Mouse (Mus musculus): ENCODE results near the gene Csrnp1. TPM values are rescaled to one million over a fixed set of nuclear protein-coding genes. Genes with fewer than 3 reads are reported as not detected.

Csrnp1 gene
- total and polyA plus RNA-seq, 3 experiments = 17.3 to 44.1 (median 26.5) TPM

DNA sequence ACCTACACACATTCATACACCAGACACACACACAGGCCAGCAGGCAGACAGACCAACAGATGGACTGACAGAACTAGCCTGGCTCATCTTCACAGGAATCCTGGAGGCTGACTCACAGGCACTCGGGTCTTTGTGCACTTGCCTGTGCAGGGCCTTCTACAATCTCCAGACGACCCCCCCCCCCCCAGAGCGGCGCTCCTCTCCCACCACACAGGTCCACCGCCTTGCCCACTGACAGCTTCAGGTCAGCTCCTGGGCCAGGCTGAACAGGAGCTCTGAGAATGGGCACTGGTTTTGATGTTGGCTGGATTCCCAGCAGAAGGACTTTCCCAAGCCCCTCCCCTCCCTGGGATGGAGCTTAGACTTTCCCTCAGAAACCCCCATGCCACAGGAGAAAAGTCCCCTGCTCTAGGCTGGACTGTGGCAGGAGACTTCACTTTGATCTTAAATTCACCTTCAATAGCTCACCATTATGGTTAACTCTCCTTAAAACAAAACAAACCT is 6.8 kb downstream of the Csrnp1 start:
- TF ChIP-seq CTCF (IDR thresholded peaks at IDR 0.05; ENCODE audit: low read depth, low read length) (no peak), TAL1 (conservative IDR thresholded peaks at IDR 0.05; ENCODE audit: low read depth, low read length) (no peak), GATA2 (IDR thresholded peaks at IDR 0.05; ENCODE audit: borderline replicate concordance, low read depth, low read length) (no peak), POLR2AphosphoS5 (IDR thresholded peaks at IDR 0.05; ENCODE audit: insufficient replicate concordance, low read depth, low read length) (no peak), GATA1 (IDR thresholded peaks at IDR 0.05; ENCODE audit: borderline replicate concordance, low read length) (no peak)
- Histone ChIP-seq H3K27me3 (ENCODE audit: insufficient read depth, low read length) (no peaks in the 10 kb centered on the region), H3K36me3 (replicated peaks) (peaks cover 46% of the 10 kb centered on the region), H3K4me3 (ENCODE audit: low read depth, low read length) (peak overlapping the region; percentile 66), H3K9me3 (replicated peaks) (peaks cover 4% of the 10 kb centered on the region; the same call in 1 of the 2 replicates), H3K4me1 (ENCODE audit: insufficient read depth, low read depth, low read length) (peaks cover 75% of the 10 kb centered on the region)
- ATAC-seq (ENCODE audit: extremely low read depth, insufficient number of reproducible peaks, low FRiP score, poor library complexity, severe bottlenecking) = no peak
- no peak for DNase-seq (ENCODE audit: low spot score)

DNA sequence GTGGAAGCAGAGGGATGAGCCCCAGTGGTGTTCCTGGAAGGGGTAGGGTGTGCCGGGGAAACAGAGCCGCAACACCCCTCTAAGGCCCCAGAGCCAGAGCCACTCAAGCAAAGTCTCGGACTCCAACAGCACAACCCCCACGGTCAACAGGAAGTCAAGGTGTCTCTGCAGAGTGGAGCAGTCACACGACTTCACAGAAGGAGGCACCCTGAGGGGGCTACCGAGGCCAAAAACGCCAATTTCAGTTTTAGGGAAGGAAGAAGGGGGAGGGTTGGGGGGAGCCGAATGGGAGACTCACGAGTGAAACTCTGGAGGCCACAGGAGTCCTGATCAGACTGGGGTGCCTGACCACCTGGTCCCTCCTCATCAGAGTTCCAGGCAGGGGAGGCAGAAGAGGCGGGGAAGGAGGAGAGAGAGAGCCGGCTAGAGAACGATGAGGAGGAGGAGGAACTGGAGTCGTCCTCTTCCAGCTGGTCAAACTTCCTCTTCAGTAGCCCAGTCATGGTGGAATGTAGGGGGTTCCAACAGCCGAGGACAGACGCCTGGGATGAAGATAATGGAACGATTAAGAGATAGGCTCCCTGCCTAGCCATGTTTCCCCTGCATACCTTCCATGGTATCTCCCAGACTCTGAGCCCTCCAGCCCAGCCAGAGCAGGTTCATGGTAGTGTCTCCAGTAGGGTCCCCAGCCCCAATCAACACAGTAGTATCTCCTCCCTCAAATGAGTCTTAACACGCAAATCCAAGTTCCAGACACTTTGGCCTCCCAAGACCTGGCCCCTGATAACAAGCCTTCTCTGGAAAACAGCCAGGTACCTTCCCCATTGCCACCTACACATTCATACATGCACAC is 7.5 kb downstream of the Csrnp1 start:
- Histone ChIP-seq H3K27me3 (ENCODE audit: insufficient read depth, low read length) (no peaks in the 10 kb centered on the region), H3K9me3 (replicated peaks) (peaks cover 4% of the 10 kb centered on the region; the same call in 1 of the 2 replicates), H3K36me3 (replicated peaks) (peaks cover 53% of the 10 kb centered on the region), H3K4me1 (ENCODE audit: insufficient read depth, low read depth, low read length) (peaks cover 68% of the 10 kb centered on the region), H3K4me3 (ENCODE audit: low read depth, low read length) (peak overlapping the region; percentile 66)
- ATAC-seq (ENCODE audit: extremely low read depth, insufficient number of reproducible peaks, low FRiP score, poor library complexity, severe bottlenecking) = peak; percentile 73
- TF ChIP-seq TAL1 (conservative IDR thresholded peaks at IDR 0.05; ENCODE audit: low read depth, low read length) = no peak
- no peak for TF ChIP-seq CTCF (IDR thresholded peaks at IDR 0.05; ENCODE audit: low read depth, low read length)
- no peak for TF ChIP-seq POLR2AphosphoS5 (IDR thresholded peaks at IDR 0.05; ENCODE audit: insufficient replicate concordance, low read depth, low read length)
- TF ChIP-seq GATA2 (IDR thresholded peaks at IDR 0.05; ENCODE audit: borderline replicate concordance, low read depth, low read length) = no peak
- no peak for TF ChIP-seq GATA1 (IDR thresholded peaks at IDR 0.05; ENCODE audit: borderline replicate concordance, low read length)
- DNase-seq (ENCODE audit: low spot score) = peak; percentile 65

DNA sequence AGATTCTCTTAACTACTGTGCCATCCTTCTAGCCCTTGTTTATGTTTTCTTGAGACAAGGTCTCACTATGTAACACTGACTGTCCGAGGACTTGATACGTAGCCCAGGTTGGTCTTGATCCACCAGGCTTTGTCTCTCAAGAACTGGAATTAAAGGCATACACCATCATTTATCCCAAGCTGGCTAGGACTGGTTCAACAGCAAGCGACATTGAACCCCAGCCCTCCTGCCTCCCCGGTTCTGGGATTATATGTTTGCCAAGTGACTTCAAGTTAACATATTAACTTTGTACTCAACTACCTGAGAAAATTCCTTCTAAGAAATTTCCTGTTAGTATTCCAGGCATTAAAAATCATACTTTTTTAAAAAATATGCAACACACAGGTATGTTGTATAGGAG is 9.2 kb downstream of the Csrnp1 start:
- ATAC-seq (ENCODE audit: extremely low read depth, insufficient number of reproducible peaks, low FRiP score, poor library complexity, severe bottlenecking) (no peak), DNase-seq (ENCODE audit: low spot score) (no peak)
- Histone ChIP-seq H3K4me1 (ENCODE audit: insufficient read depth, low read depth, low read length) (peaks cover 52% of the 10 kb centered on the region), H3K27me3 (ENCODE audit: insufficient read depth, low read length) (no peaks in the 10 kb centered on the region), H3K36me3 (replicated peaks) (peaks cover 66% of the 10 kb centered on the region), H3K4me3 (ENCODE audit: low read depth, low read length) (no peak overlapping the region), H3K9me3 (replicated peaks) (peaks cover 4% of the 10 kb centered on the region; the same call in 1 of the 2 replicates)
- TF ChIP-seq GATA2 (IDR thresholded peaks at IDR 0.05; ENCODE audit: borderline replicate concordance, low read depth, low read length) = no peak

DNA sequence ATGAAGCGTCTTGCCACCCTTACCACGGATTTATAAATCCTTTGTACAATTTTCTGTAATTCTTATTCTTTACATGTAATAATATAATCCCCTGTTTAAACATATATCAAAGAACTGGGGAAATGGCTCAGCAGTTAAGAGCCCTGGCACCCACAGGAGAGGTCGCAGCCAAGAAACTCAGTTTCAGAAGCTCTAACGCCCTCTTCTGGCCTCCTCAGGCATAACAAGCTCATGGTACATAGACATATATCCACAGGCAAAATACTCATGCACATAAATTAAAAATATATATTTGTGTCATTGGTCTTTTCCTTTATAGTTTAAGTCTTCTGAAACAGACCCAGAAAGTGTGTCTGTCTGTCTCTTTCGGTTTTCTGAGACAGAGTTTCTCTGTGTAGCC is 9.8 kb downstream of the Csrnp1 start:
- Histone ChIP-seq H3K27me3 (ENCODE audit: insufficient read depth, low read length) (no peaks in the 10 kb centered on the region), H3K36me3 (replicated peaks) (peaks cover 68% of the 10 kb centered on the region), H3K4me3 (ENCODE audit: low read depth, low read length) (no peak overlapping the region), H3K4me1 (ENCODE audit: insufficient read depth, low read depth, low read length) (peaks cover 46% of the 10 kb centered on the region), H3K9me3 (replicated peaks) (peaks cover 4% of the 10 kb centered on the region; the same call in 1 of the 2 replicates)
- no peak for ATAC-seq (ENCODE audit: extremely low read depth, insufficient number of reproducible peaks, low FRiP score, poor library complexity, severe bottlenecking)
- TF ChIP-seq POLR2AphosphoS5 (IDR thresholded peaks at IDR 0.05; ENCODE audit: insufficient replicate concordance, low read depth, low read length) = no peak
- no peak for TF ChIP-seq GATA1 (IDR thresholded peaks at IDR 0.05; ENCODE audit: borderline replicate concordance, low read length)
- no peak for TF ChIP-seq GATA2 (IDR thresholded peaks at IDR 0.05; ENCODE audit: borderline replicate concordance, low read depth, low read length)
- no peak for TF ChIP-seq TAL1 (conservative IDR thresholded peaks at IDR 0.05; ENCODE audit: low read depth, low read length)
- no peak for TF ChIP-seq CTCF (IDR thresholded peaks at IDR 0.05; ENCODE audit: low read depth, low read length)
- DNase-seq (ENCODE audit: low spot score) = no peak

DNA sequence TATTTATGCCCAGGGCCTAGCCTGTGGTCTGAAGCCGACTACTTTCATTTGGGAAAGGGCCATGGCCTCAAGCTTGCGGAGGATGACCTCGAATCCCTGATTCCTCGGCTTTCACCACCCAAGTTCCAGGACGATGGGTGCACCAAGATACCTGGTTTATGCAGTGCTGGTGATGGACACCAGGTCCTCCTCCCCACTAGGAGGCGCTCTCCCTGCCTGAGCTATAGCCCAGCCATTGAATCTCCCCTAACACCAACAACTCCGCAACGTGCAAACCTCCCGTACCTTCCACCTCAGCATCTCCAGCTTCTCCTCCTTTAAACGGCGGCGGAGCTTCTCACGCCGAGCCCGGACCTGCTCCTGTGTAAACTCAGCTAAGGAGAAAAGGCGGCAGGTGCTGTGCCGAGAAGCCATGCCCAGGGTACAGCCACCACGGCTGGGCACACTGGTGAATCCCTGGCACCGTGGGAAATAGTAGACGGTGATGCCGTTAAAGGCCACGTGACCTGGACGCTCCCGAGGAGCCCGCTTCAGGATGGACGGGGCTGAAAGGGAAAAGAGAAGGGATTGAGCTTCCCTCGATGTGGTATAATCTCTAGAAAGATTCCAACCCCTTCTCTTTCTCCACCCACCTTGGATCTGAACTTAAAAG is 10.5 kb downstream of the Csrnp1 start:
- H3K4me1 ChIP-seq (ENCODE audit: insufficient read depth, low read depth, low read length) = peaks cover 40% of the 10 kb centered on the region
- H3K9me3 ChIP-seq (replicated peaks) = peaks cover 4% of the 10 kb centered on the region; the same call in 1 of the 2 replicates
- H3K27me3 ChIP-seq (ENCODE audit: insufficient read depth, low read length) = no peaks in the 10 kb centered on the region
- no peak overlapping the region for H3K4me3 ChIP-seq (ENCODE audit: low read depth, low read length)
- H3K36me3 ChIP-seq (replicated peaks) = peaks cover 67% of the 10 kb centered on the region
- DNase-seq (ENCODE audit: low spot score) = no peak
- ATAC-seq (ENCODE audit: extremely low read depth, insufficient number of reproducible peaks, low FRiP score, poor library complexity, severe bottlenecking) = no peak
- TF ChIP-seq POLR2AphosphoS5 (IDR thresholded peaks at IDR 0.05; ENCODE audit: insufficient replicate concordance, low read depth, low read length) (no peak), TAL1 (conservative IDR thresholded peaks at IDR 0.05; ENCODE audit: low read depth, low read length) (no peak), GATA2 (IDR thresholded peaks at IDR 0.05; ENCODE audit: borderline replicate concordance, low read depth, low read length) (no peak), CTCF (IDR thresholded peaks at IDR 0.05; ENCODE audit: low read depth, low read length) (peak; percentile 56), GATA1 (IDR thresholded peaks at IDR 0.05; ENCODE audit: borderline replicate concordance, low read length) (no peak)

DNA sequence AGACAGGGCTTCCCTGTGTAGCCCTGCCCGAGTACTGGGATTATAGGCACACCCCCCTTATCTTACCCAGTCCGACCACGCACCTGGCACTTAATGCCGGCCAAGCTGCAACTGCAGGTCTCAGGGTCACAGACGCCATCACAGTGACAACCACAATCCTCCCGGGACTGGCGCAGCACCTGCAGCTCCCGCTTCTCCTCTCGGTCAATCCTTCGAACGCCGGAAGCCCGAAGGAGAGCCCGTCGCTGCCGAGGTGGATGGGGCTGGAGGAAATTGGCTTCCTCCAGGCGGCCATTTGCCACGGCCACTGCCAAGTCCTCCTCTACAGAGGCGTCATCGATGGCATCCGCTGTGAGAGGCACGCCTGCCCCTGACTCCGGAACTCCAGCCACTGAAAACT is 11.2 kb downstream of the Csrnp1 start:
- DNase-seq (ENCODE audit: low spot score) (no peak), ATAC-seq (ENCODE audit: extremely low read depth, insufficient number of reproducible peaks, low FRiP score, poor library complexity, severe bottlenecking) (no peak)
- no peaks in the 10 kb centered on the region for H3K27me3 ChIP-seq (ENCODE audit: insufficient read depth, low read length)
- H3K4me1 ChIP-seq (ENCODE audit: insufficient read depth, low read depth, low read length) = peaks cover 32% of the 10 kb centered on the region
- peaks cover 4% of the 10 kb centered on the region; the same call in 1 of the 2 replicates for H3K9me3 ChIP-seq (replicated peaks)
- H3K36me3 ChIP-seq (replicated peaks) = peaks cover 62% of the 10 kb centered on the region
- H3K4me3 ChIP-seq (ENCODE audit: low read depth, low read length) = no peak overlapping the region
- no peak for TF ChIP-seq GATA2 (IDR thresholded peaks at IDR 0.05; ENCODE audit: borderline replicate concordance, low read depth, low read length)
- no peak for TF ChIP-seq POLR2AphosphoS5 (IDR thresholded peaks at IDR 0.05; ENCODE audit: insufficient replicate concordance, low read depth, low read length)
- no peak for TF ChIP-seq CTCF (IDR thresholded peaks at IDR 0.05; ENCODE audit: low read depth, low read length)
- TF ChIP-seq TAL1 (conservative IDR thresholded peaks at IDR 0.05; ENCODE audit: low read depth, low read length) = no peak
- TF ChIP-seq GATA1 (IDR thresholded peaks at IDR 0.05; ENCODE audit: borderline replicate concordance, low read length) = no peak
